Mouse (Mus musculus) liver, adult 10 weeks (tissue): Measurements from ENCODE around the gene Aqp3. TPM values are rescaled to one million over a fixed set of nuclear protein-coding genes. Genes with fewer than 3 reads are reported as not detected.

Experiments used
- polyA plus RNA-seq: library from polyadenylated mRNA; stranded (reverse); fragments of 350-450 nt; fragmentation: Illumina TruSeq; extraction: RNeasy Lipid Tissue Mini Kit (QIAGEN cat#74804); gene quantifications from one replicate; pipeline ENCODE4 v1.2.3, GENCODE M21; 2014; ENCODE audit warnings: low read depth, low replicate concordance

The Aqp3 gene
- polyA plus RNA-seq, result not detected

GRCm38 (mm10) chr4:41097871-41098576 is at the start of gene Aqp3:
Gene Aqp3 (minus strand): TSS chr4:41098183.

GRCm38 (mm10) chr4:41135711-41136453 is 37.9 kb upstream of the Aqp3 start, which contains the start of gene Ube2r2:
Gene Ube2r2 (plus strand): TSS chr4:41135743.

GRCm38 (mm10) chr4:41124180-41124951 is 26.4 kb upstream of the Aqp3 start, which contains the start of gene Nol6:
Gene Nol6 (minus strand): TSS chr4:41124455.

GRCm38 (mm10) chr4:41047524-41048271 is 50.3 kb downstream of the Aqp3 start, which contains the start of gene Aqp7:
Gene Aqp7 (minus strand): TSS chr4:41048139.

Other genes with a start within 250 kb of the Aqp3 start
- 23.9 TPM for gene B4galt1, start 244.2 kb downstream of the Aqp3 start, polyA plus RNA-seq
- gene Spink4, start 178.1 kb downstream of the Aqp3 start, polyA plus RNA-seq, result not detected
- gene Bag1, start 149.9 kb downstream of the Aqp3 start, polyA plus RNA-seq, result 180 TPM
- gene Chmp5, start 149.8 kb downstream of the Aqp3 start, polyA plus RNA-seq, result 112 TPM
- 31.2 TPM for gene Nfx1, start 127.3 kb downstream of the Aqp3 start, polyA plus RNA-seq
- gene Aqp7, start 50.0 kb downstream of the Aqp3 start, polyA plus RNA-seq, result not detected
- 0.74 TPM for gene Nol6, start 26.3 kb upstream of the Aqp3 start, polyA plus RNA-seq
- gene Ube2r2, start 37.6 kb upstream of the Aqp3 start, polyA plus RNA-seq, result 171 TPM
- 8.7 TPM for gene Ubap2, start 177.0 kb upstream of the Aqp3 start, polyA plus RNA-seq
- 12.3 TPM for gene Dcaf12, start 216.7 kb upstream of the Aqp3 start, polyA plus RNA-seq